Mouse (Mus musculus): ENCODE measurements around the gene Abca7. TPM values are rescaled to one million over a fixed set of nuclear protein-coding genes. Genes with fewer than 3 reads are reported as not detected.

The Abca7 gene
- polyA plus RNA-seq, 1 experiment from 2014 or later: 2.6 TPM

GRCm38 (mm10) chr10:79989272-79989786 is 7.0 kb upstream of the Abca7 start:
- no peaks in the 10 kb centered on the region for H3K27me3 ChIP-seq (ENCODE audit: insufficient read depth, low read length)
- H3K9me3 ChIP-seq (replicated peaks; ENCODE audit: low read length): no peaks in the 10 kb centered on the region
- peaks cover 29% of the 10 kb centered on the region for H3K4me1 ChIP-seq (replicated peaks; ENCODE audit: insufficient read depth, low read length)
- peak overlapping the region; percentile 66; the same call in 1 of the 2 replicates for H3K9ac ChIP-seq (ENCODE audit: low read depth, low read length)
- no peak for TF ChIP-seq CTCF (IDR thresholded peaks at IDR 0.05; ENCODE audit: low read depth)
- DNase-seq (ENCODE audit: low spot score) (no peak), ATAC-seq (replicated peaks; ENCODE audit: low FRiP score, low read depth) (no peak)
- WGBS: 25% methylated on average over 8 of the region's 8 CpGs
- peak overlapping the region; percentile 66 for H3K4me3 ChIP-seq (replicated peaks; ENCODE audit: low read depth, low read length)
- peak overlapping the region; percentile 87 for H3K4me2 ChIP-seq (ENCODE audit: low read length)
- H3K27ac ChIP-seq: peak overlapping the region; percentile 0; the same call in 1 of the 2 replicates
- H3K36me3 ChIP-seq (ENCODE audit: insufficient read depth, low read length): peaks cover 22% of the 10 kb centered on the region; the same call in 1 of the 2 replicates

DNA sequence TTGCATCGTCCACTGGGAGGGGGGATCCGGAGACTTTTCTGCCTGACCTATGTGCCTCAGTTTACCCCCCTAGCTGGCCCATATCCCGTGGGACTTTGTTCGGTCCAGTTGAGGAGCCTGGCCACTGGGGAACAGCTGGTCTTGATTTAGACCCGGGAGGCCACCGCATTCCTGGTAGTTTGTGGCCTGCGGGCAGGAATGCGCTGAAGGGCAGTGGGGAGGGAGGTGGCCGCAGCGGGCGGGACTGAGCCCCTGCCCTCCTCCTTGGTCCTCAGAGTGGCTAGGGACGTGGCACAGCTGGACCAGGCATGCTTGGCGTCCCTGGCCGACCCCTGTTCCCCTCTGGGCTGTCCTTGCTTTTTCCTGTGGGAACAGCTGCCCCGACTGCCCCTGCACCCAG is 6.4 kb upstream of the Abca7 start:
- peaks cover 25% of the 10 kb centered on the region; the same call in 1 of the 2 replicates for H3K36me3 ChIP-seq (ENCODE audit: insufficient read depth, low read length)
- ATAC-seq (replicated peaks; ENCODE audit: low FRiP score, low read depth) (no peak), DNase-seq (ENCODE audit: low spot score) (peak; percentile 54)
- peak overlapping the region; percentile 66 for H3K4me3 ChIP-seq (replicated peaks; ENCODE audit: low read depth, low read length)
- peak overlapping the region; percentile 87 for H3K4me2 ChIP-seq (ENCODE audit: low read length)
- peaks cover 29% of the 10 kb centered on the region for H3K4me1 ChIP-seq (replicated peaks; ENCODE audit: insufficient read depth, low read length)
- TF ChIP-seq CTCF (IDR thresholded peaks at IDR 0.05; ENCODE audit: low read depth): no peak
- H3K9ac ChIP-seq (ENCODE audit: low read depth, low read length): peak overlapping the region; percentile 66; the same call in 1 of the 2 replicates
- H3K27me3 ChIP-seq (ENCODE audit: insufficient read depth, low read length): no peaks in the 10 kb centered on the region
- WGBS: 14% methylated on average over 15 of the region's 15 CpGs
- no peaks in the 10 kb centered on the region for H3K9me3 ChIP-seq (replicated peaks; ENCODE audit: low read length)
- H3K27ac ChIP-seq: peak overlapping the region; percentile 0; the same call in 1 of the 2 replicates

DNA sequence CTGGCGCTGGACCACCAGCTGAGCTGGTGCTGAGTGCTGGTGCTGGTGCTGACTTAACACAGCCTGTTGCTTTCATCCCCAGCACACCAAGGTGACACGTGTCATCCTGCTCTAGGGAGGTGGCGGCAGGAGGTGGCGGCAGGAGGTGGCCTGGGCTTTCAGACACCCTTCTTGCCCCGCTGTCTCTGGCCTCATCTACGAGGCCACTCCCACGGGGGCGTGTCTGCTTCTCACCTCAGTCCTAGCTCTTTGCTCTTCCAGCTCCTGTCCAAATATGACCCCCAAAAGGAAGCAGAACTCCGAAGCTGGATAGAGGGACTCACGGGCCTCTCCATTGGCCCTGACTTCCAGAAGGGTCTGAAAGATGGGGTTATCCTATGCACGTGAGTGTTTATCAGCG is 5.2 kb upstream of the Abca7 start:
- no peak overlapping the region for H3K27ac ChIP-seq
- TF ChIP-seq CTCF (IDR thresholded peaks at IDR 0.05; ENCODE audit: low read depth): no peak
- H3K9ac ChIP-seq (ENCODE audit: low read depth, low read length): no peak overlapping the region
- no peak overlapping the region for H3K4me3 ChIP-seq (replicated peaks; ENCODE audit: low read depth, low read length)
- peak overlapping the region; percentile 87 for H3K4me2 ChIP-seq (ENCODE audit: low read length)
- peaks cover 25% of the 10 kb centered on the region for H3K4me1 ChIP-seq (replicated peaks; ENCODE audit: insufficient read depth, low read length)
- no peak for DNase-seq (ENCODE audit: low spot score)
- H3K36me3 ChIP-seq (ENCODE audit: insufficient read depth, low read length): peaks cover 25% of the 10 kb centered on the region; the same call in 1 of the 2 replicates
- H3K9me3 ChIP-seq (replicated peaks; ENCODE audit: low read length): no peaks in the 10 kb centered on the region
- WGBS: 70% methylated on average over 12 of the region's 12 CpGs
- no peaks in the 10 kb centered on the region for H3K27me3 ChIP-seq (ENCODE audit: insufficient read depth, low read length)
- no peak for ATAC-seq (replicated peaks; ENCODE audit: low FRiP score, low read depth)

DNA sequence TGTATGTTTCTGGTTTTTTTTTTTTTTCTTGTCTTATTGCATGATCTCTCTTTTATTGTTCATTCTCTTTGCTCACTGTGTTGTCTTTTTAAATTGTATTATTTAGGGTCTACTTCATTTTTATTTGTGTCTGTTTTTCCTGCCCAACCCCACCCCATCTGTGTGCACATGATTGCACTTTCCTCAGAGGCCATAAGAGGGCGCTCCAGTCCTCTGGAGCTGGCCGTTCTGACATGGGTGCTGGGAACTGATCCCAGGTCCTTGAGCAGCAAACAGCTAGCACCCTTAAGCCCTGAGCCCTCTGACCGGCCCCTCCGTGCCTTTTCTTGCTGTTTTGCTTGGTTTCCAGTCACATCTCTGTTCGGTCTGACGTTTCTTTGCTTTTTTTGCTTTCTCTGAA is 4.7 kb upstream of the Abca7 start:
- no peak for ATAC-seq (replicated peaks; ENCODE audit: low FRiP score, low read depth)

DNA sequence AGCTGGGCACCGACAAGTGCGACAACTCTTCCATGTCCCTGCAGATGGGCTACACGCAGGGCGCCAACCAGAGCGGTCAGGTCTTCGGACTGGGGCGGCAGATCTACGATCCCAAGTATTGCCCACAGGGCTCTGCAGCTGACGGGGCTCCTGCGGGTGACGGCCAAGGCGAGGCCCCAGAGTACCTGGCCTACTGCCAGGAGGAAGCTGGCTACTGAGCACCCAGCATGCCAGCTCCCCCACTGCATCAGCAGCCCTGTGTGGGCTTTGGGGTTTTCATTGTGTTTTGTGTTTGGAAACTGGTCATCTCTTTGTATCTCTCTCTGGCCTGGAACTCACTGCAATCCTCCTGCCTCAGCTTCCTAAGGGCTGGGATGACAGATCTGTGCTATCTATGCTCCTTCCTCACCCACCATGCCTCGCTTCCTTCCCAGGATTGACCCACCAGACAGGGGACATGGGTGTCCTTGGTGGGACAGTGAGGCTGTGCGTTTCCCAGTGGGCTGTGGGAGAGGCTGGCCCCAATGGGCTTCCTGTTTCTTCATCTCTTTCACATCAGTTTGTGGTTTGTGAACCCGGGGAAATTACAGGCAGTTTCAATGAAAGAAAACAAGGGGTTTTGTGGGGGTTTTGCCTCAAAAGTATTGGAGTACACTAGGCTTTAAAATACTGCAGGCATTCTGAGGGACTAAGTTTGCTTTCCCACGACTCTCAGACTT is 1.7 kb upstream of the Abca7 start:
- Histone ChIP-seq H3K36me3 (ENCODE audit: insufficient read depth, low read length) (peaks cover 25% of the 10 kb centered on the region; the same call in 1 of the 2 replicates), H3K9ac (ENCODE audit: low read depth, low read length) (no peak overlapping the region)

More for the DNA sequence above, 4.7 kb upstream of the Abca7 start:
- Histone ChIP-seq H3K4me1 (replicated peaks; ENCODE audit: insufficient read depth, low read length) (peaks cover 22% of the 10 kb centered on the region), H3K36me3 (ENCODE audit: insufficient read depth, low read length) (peaks cover 25% of the 10 kb centered on the region; the same call in 1 of the 2 replicates), H3K9me3 (replicated peaks; ENCODE audit: low read length) (no peaks in the 10 kb centered on the region), H3K4me2 (ENCODE audit: low read length) (no peak overlapping the region), H3K27me3 (ENCODE audit: insufficient read depth, low read length) (no peaks in the 10 kb centered on the region), H3K27ac (no peak overlapping the region), H3K4me3 (replicated peaks; ENCODE audit: low read depth, low read length) (no peak overlapping the region), H3K9ac (ENCODE audit: low read depth, low read length) (no peak overlapping the region)
- 89% methylated on average over 6 of the region's 6 CpGs for WGBS
- peak; percentile 32; the same call in 1 of the 2 replicates for TF ChIP-seq CTCF (IDR thresholded peaks at IDR 0.05; ENCODE audit: low read depth)
- no peak for DNase-seq (ENCODE audit: low spot score)

GRCm38 (mm10) chr10:79995636-79996035 is 658 bp upstream of the Abca7 start:
- H3K9ac ChIP-seq (ENCODE audit: low read depth, low read length): no peak overlapping the region
- no peak overlapping the region for H3K4me3 ChIP-seq (replicated peaks; ENCODE audit: low read depth, low read length)
- H3K4me2 ChIP-seq (ENCODE audit: low read length): no peak overlapping the region
- TF ChIP-seq CTCF (IDR thresholded peaks at IDR 0.05; ENCODE audit: low read depth): no peak
- DNase-seq (ENCODE audit: low spot score) (no peak), ATAC-seq (replicated peaks; ENCODE audit: low FRiP score, low read depth) (no peak)
- peaks cover 25% of the 10 kb centered on the region; the same call in 1 of the 2 replicates for H3K36me3 ChIP-seq (ENCODE audit: insufficient read depth, low read length)
- H3K27ac ChIP-seq: no peak overlapping the region
- H3K27me3 ChIP-seq (ENCODE audit: insufficient read depth, low read length): no peaks in the 10 kb centered on the region
- WGBS: 81% methylated on average over 1 of the region's 1 CpGs
- H3K4me1 ChIP-seq (replicated peaks; ENCODE audit: insufficient read depth, low read length): peaks cover 19% of the 10 kb centered on the region; the same call in 1 of the 2 replicates
- H3K9me3 ChIP-seq (replicated peaks; ENCODE audit: low read length): no peaks in the 10 kb centered on the region

More for the DNA sequence above, 1.7 kb upstream of the Abca7 start:
- no peak for TF ChIP-seq CTCF (IDR thresholded peaks at IDR 0.05; ENCODE audit: low read depth)
- DNase-seq (ENCODE audit: low spot score) (no peak), ATAC-seq (replicated peaks; ENCODE audit: low FRiP score, low read depth) (no peak)
- Histone ChIP-seq H3K4me3 (replicated peaks; ENCODE audit: low read depth, low read length) (no peak overlapping the region), H3K27ac (no peak overlapping the region), H3K27me3 (ENCODE audit: insufficient read depth, low read length) (no peaks in the 10 kb centered on the region), H3K4me2 (ENCODE audit: low read length) (no peak overlapping the region), H3K4me1 (replicated peaks; ENCODE audit: insufficient read depth, low read length) (peaks cover 25% of the 10 kb centered on the region; the same call in 1 of the 2 replicates), H3K9me3 (replicated peaks; ENCODE audit: low read length) (no peaks in the 10 kb centered on the region)
- 84% methylated on average over 16 of the region's 16 CpGs for whole genome bisulfite sequencing

Data from kidney, postnatal 0 days (tissue).